Mouse (Mus musculus) splenic B cell, adult 2 months (primary cell): ENCODE measurements around the gene Prpf6.
A peak's percentile ranks its signal among the peaks of the same experiment; 100 is the strongest.

Experiments
- DNase-seq: peaks from one replicate; pipeline ENCODE4 v3.0.0-alpha.2; 2011; ENCODE audit warnings: low read depth, low spot score
- H3K27me3 ChIP-seq: 2 replicates; pipeline ENCODE4 v1.6.1; 2012; ENCODE audit warnings: mild to moderate bottlenecking, low read length, moderate library complexity, mixed read lengths; ENCODE audit not compliant: control insufficient read depth, poor library complexity, insufficient read depth, severe bottlenecking
- H3K36me3 ChIP-seq: 2 replicates; pipeline ENCODE4 v1.6.1; 2012; ENCODE audit warnings: mild to moderate bottlenecking, low read length, moderate library complexity, mixed read lengths; ENCODE audit not compliant: control insufficient read depth, poor library complexity, insufficient read depth, severe bottlenecking

The Prpf6 gene

DNA sequence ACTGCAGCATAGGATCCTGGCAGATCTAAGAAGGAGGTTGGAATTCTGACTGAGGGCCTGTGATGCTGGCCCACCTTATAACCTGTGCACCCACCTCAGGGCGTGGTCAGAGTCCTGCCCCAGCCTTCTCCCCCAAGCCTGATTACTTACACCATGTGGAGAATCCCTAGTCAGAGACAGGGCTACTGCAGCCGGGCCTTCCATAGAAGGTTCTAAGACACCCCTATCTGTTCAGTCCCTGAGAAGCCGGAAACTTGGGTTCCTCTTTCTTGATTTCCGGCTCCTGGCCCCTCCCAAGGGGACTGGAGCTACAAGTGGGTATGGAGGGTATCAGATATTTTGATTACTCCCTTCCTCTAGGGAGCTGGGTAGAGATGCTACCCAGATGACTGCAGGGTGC, 99.9 kb downstream of the Prpf6 start:
- Histone ChIP-seq H3K27me3 (no peaks in the 10 kb centered on the region), H3K36me3 (no peaks in the 10 kb centered on the region; the same call in 1 of the 2 replicates)
- DNase-seq = peak; percentile 64

DNA sequence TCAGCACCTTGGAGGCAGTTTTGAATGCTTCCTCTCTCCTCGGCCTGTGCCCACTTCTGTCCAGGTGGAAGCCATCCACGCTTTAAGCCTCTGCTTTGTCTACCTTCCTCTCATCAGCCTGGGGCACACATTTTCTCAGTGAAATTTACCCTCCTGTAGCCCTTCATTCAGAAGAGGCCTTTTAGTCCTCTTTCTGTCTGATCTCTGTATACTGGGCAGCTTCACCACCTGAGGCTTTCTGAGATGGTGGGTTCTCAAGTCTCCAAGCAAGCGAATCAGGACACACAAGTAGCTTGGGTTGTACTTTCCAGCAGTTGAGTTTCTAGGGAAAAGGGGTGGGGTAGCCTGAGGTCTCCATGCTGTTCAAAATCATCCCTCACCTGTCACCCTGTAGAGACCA, 100.6 kb downstream of the Prpf6 start:
- Histone ChIP-seq H3K36me3 (no peaks in the 10 kb centered on the region), H3K27me3 (no peaks in the 10 kb centered on the region)
- DNase-seq = no peak

DNA sequence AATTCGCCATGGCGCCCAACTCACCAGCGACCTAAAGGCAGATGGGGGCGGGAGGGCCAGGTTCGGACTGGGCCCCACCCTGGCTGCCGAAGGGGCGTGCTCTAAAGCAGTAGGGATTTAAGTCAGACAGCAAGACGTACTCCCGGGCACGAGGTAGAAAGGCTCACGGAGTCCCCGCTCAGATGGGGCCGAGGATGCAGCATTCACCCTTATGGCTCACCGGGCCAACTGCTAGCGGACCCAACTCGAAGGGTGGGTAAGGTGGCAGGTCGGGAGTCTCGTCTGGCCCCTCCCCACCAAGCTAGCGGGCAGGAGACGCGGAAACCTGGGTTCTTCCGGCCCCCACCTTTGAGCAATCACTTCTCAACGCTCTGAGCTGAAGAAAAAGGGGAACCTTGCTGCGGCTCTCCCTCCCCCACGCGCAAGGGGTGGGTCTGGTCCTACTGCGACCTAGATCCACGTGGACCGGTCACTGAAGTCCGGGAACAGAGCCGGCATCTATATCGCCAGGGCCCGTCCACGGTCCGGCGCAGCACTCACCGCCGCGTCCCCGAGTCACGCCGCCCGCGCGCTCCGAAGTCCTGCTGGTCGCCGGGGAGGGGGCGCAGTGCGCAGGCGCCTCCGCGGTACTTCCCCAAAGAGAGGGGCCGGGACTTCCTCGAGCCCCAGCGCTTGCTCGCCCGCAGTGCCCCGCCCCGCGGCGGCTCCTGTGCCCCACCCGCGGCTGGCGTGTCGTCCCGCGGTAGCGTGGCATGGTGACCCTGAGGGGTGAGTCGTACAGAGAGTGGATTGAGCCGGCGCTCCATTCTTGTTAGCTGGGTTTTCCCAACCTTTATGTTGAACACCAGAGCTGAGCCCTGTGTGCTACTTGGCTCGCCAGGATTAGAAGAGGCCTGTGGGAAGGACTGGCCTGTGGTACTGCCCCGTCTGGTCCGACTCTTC, 101.9 kb downstream of the Prpf6 start, which contains the start of gene Rgs19:
Gene Rgs19 (minus strand): TSS at position 639 of the 942 bp plus-strand sequence.
- DNase-seq = peak; percentile 92
- H3K27me3 ChIP-seq = no peaks in the 10 kb centered on the region
- no peaks in the 10 kb centered on the region for H3K36me3 ChIP-seq

DNA sequence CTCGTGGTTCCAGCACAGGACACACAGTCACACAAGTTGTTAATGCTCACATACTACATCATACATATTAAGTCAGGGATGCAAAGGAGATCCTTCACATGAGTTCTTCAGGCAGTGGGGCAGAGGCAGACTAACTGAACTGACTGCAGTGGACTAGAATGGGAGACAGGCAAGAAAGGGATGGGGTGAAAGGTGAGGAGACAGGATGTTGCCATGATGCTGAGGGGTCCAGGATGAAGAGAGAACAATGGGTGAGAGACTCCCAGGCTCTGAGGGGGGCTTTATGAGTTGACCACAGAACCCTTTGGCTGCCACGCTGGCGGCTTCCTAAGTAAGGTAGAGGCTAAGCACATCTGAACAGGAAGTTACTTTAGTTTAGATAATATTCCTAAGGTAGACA, 102.9 kb downstream of the Prpf6 start:
- H3K36me3 ChIP-seq = no peaks in the 10 kb centered on the region
- DNase-seq = no peak

DNA sequence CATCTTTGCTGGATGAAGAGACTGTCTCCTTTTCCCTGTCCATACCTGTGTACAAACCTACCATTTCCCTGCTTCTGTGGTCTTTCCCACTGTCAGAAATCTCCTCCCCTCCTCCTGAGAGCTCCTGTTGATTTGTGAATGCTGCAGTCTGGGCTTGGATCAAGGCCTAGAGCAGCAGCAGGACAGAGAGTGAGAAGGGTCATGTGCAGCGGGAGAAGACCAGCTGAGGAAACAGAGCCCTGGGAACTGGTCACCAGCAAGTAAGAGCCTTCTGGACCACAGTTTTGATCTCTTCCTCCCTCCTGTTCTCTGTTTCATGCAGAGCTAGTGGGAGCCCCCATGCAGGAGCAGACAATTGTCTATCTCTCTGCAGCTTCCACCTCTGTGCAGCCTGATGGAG, 104.1 kb downstream of the Prpf6 start:
- no peaks in the 10 kb centered on the region for H3K27me3 ChIP-seq
- DNase-seq = no peak
- no peaks in the 10 kb centered on the region for H3K36me3 ChIP-seq

More for the DNA sequence above, 102.9 kb downstream of the Prpf6 start:
- no peaks in the 10 kb centered on the region for H3K27me3 ChIP-seq

DNA sequence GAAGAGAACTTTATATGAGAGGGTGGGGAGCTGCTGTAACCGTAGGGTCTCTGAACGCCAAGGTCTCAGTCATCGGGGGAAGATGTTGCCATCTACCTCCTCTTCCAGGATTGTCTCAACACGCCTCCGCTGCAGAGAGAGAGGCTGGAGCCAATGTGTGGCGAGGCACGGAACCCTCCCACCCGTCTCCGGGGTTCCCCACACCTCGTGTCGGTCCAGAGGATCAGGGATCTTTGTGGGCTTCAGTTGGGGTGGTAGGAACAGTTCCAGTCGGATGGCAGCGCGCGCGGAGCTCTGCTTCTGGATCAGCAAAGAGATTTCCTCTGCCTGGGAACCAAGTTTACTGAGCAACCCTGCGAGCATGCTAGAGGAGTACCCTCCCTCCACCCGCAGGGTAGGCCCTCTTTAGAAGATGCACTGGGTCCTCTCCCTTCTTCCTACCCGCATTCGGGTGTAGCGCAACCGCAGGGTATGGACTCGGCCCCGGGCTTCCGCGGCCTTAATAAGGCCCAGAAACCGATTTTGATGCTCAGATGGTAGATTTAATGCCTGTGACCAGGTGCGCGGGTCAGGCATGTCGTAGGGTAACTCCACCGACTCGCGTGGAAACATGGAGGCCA, 105.2 kb downstream of the Prpf6 start:
- no peaks in the 10 kb centered on the region for H3K27me3 ChIP-seq
- no peak for DNase-seq
- H3K36me3 ChIP-seq = no peaks in the 10 kb centered on the region

DNA sequence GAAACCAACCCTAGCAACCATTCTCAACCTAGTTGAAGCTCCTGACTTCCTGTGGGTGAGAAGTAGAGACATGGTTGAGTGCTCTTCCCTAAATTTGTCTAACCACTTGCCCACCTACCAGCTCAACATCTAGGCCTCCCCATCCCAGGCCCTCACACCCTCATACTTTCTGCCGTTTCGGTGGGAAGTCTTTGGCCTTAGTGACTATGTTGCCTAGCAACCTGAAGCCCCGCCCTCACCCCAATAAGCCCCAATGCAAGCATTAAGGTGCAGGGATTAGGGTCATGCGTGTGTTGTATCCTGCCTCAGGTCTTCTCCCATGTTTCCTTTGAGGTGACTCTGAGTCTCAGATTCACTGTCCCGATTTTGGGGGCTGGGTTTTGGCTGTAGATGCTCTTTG, 106.6 kb downstream of the Prpf6 start, which contains the start of gene Lkaaear1:
Gene Lkaaear1 (minus strand): TSS at position 202 of the 400 bp plus-strand sequence.
- no peaks in the 10 kb centered on the region for H3K27me3 ChIP-seq
- DNase-seq = peak; percentile 53
- no peaks in the 10 kb centered on the region for H3K36me3 ChIP-seq
